Mouse (Mus musculus) hindbrain, embryonic 10.5 days (tissue): ENCODE results near the gene Gpr55. TPM values are rescaled to one million over a fixed set of nuclear protein-coding genes. Genes with fewer than 3 reads are reported as not detected.

ENCODE experiments used
- DNase-seq: peaks from one replicate; pipeline ENCODE4 v3.0.0-alpha.2; 2017; ENCODE audit warnings: low spot score
- H3K27ac ChIP-seq: fragments of 300-500 bp; sonication (generic); 2 replicates; pipeline ENCODE4 v1.5.1; 2016; ENCODE audit warnings: mild to moderate bottlenecking, moderate library complexity
- H3K27me3 ChIP-seq: fragments of 300-500 bp; sonication (generic); 2 replicates; pipeline ENCODE4 v1.6.1; 2016; ENCODE audit warnings: mild to moderate bottlenecking; ENCODE audit not compliant: poor library complexity, insufficient read depth, severe bottlenecking
- H3K36me3 ChIP-seq: fragments of 300-500 bp; sonication (generic); 2 replicates; pipeline ENCODE4 v1.6.1; 2016; ENCODE audit warnings: mild to moderate bottlenecking, moderate library complexity
- H3K4me1 ChIP-seq: fragments of 300-500 bp; sonication (generic); replicated peaks from 2 replicates; pipeline ENCODE4 v1.6.1; 2016; ENCODE audit warnings: mild to moderate bottlenecking
- H3K4me3 ChIP-seq: fragments of 300-500 bp; sonication (generic); 2 replicates; pipeline ENCODE4 v1.5.1; 2016; ENCODE audit warnings: mild to moderate bottlenecking, moderate library complexity
- H3K9me3 ChIP-seq: fragments of 300-500 bp; sonication (generic); 2 replicates; pipeline ENCODE4 v1.6.1; 2016; ENCODE audit warnings: mild to moderate bottlenecking, moderate library complexity
- WGBS: fragments of 180-500 bp; shearing (Covaris S2); methylation state at CpG from one replicate; pipeline ENCODE4 v1.1.7; 2016; 5-methylcytosine and 5-hydroxymethylcytosine counted together
- polyA plus RNA-seq: library from polyadenylated mRNA; unstranded; fragments of >200 nt; fragmentation: Nextera tagmentation; extraction: Ambion mirVana; gene quantifications from 2 replicates; pipeline ENCODE4 v1.2.1, GENCODE M21; 2016

Gene Gpr55
- polyA plus RNA-seq, 1 experiment from 2014 or later, result not detected

GRCm38 (mm10) chr1:85925183-85925582 is 35.6 kb downstream of the Gpr55 start:
- H3K4me3 ChIP-seq, result no peak overlapping the region
- no peak overlapping the region for H3K27ac ChIP-seq
- DNase-seq, result no peak
- 87% methylated on average over 5 of the region's 5 CpGs for WGBS
- H3K4me1 ChIP-seq, result peaks cover 34% of the 10 kb centered on the region
- H3K9me3 ChIP-seq, result no peaks in the 10 kb centered on the region
- H3K36me3 ChIP-seq, result no peaks in the 10 kb centered on the region
- H3K27me3 ChIP-seq, result no peaks in the 10 kb centered on the region; the same call in 1 of the 2 replicates

- Histone ChIP-seq H3K4me3 (no peak overlapping the region), H3K27ac (no peak overlapping the region), H3K9me3 (no peaks in the 10 kb centered on the region), H3K36me3 (no peaks in the 10 kb centered on the region), H3K4me1 (peaks cover 19% of the 10 kb centered on the region), H3K27me3 (no peaks in the 10 kb centered on the region)
- no peak for DNase-seq
- WGBS, result 77% methylated on average over 5 of the region's 5 CpGs
Measured at GRCm38 (mm10) chr1:85922865-85923211, 38.0 kb downstream of the Gpr55 start.

- H3K4me1 ChIP-seq, result peaks cover 20% of the 10 kb centered on the region
- no peaks in the 10 kb centered on the region for H3K36me3 ChIP-seq
- no peak overlapping the region for H3K27ac ChIP-seq
- no peak for DNase-seq
- WGBS, result 63% methylated on average over 7 of the region's 7 CpGs
- no peak overlapping the region for H3K4me3 ChIP-seq
- no peaks in the 10 kb centered on the region for H3K9me3 ChIP-seq
- no peaks in the 10 kb centered on the region for H3K27me3 ChIP-seq
Measured at GRCm38 (mm10) chr1:85922127-85922864, 38.5 kb downstream of the Gpr55 start.

GRCm38 (mm10) chr1:85921725-85922124 is 39.1 kb downstream of the Gpr55 start:
- H3K27me3 ChIP-seq, result no peaks in the 10 kb centered on the region
- DNase-seq, result no peak
- no peak overlapping the region for H3K27ac ChIP-seq
- H3K9me3 ChIP-seq, result no peaks in the 10 kb centered on the region
- 86% methylated on average over 7 of the region's 7 CpGs for WGBS
- no peaks in the 10 kb centered on the region for H3K36me3 ChIP-seq
- H3K4me3 ChIP-seq, result no peak overlapping the region
- peaks cover 25% of the 10 kb centered on the region for H3K4me1 ChIP-seq

GRCm38 (mm10) chr1:85919621-85920020 is 41.2 kb downstream of the Gpr55 start:
- no peak overlapping the region for H3K27ac ChIP-seq
- no peaks in the 10 kb centered on the region for H3K9me3 ChIP-seq
- WGBS, result 79% methylated on average over 7 of the region's 7 CpGs
- no peak for DNase-seq
- H3K27me3 ChIP-seq, result no peaks in the 10 kb centered on the region
- H3K36me3 ChIP-seq, result no peaks in the 10 kb centered on the region
- peaks cover 31% of the 10 kb centered on the region for H3K4me1 ChIP-seq
- H3K4me3 ChIP-seq, result no peak overlapping the region

GRCm38 (mm10) chr1:85916830-85917450 is 43.9 kb downstream of the Gpr55 start:
- 25% methylated on average over 4 of the region's 4 CpGs for WGBS
- Histone ChIP-seq H3K27me3 (no peaks in the 10 kb centered on the region), H3K4me3 (no peak overlapping the region), H3K4me1 (peaks cover 21% of the 10 kb centered on the region), H3K9me3 (no peaks in the 10 kb centered on the region), H3K27ac (peak overlapping the region; percentile 40; the same call in 1 of the 2 replicates), H3K36me3 (no peaks in the 10 kb centered on the region)
- DNase-seq, result peak; percentile 62

GRCm38 (mm10) chr1:85915890-85916289 is 44.9 kb downstream of the Gpr55 start:
- H3K9me3 ChIP-seq, result no peaks in the 10 kb centered on the region
- no peak overlapping the region for H3K27ac ChIP-seq
- DNase-seq, result no peak
- H3K27me3 ChIP-seq, result no peaks in the 10 kb centered on the region
- peaks cover 6% of the 10 kb centered on the region; the same call in 1 of the 2 replicates for H3K36me3 ChIP-seq
- H3K4me1 ChIP-seq, result peaks cover 17% of the 10 kb centered on the region
- no peak overlapping the region for H3K4me3 ChIP-seq

- H3K36me3 ChIP-seq, result peaks cover 28% of the 10 kb centered on the region
- peaks cover 17% of the 10 kb centered on the region for H3K4me1 ChIP-seq
- no peaks in the 10 kb centered on the region for H3K27me3 ChIP-seq
- WGBS, result 94% methylated on average over 7 of the region's 7 CpGs
- H3K4me3 ChIP-seq, result no peak overlapping the region
- H3K9me3 ChIP-seq, result no peaks in the 10 kb centered on the region
- no peak overlapping the region for H3K27ac ChIP-seq
- no peak for DNase-seq
Measured at GRCm38 (mm10) chr1:85913078-85913755, 47.6 kb downstream of the Gpr55 start.

GRCm38 (mm10) chr1:85908754-85909590 is 51.8 kb downstream of the Gpr55 start:
- 78% methylated on average over 13 of the region's 13 CpGs for WGBS
- no peak overlapping the region for H3K27ac ChIP-seq
- H3K9me3 ChIP-seq, result no peaks in the 10 kb centered on the region
- H3K4me3 ChIP-seq, result no peak overlapping the region
- peaks cover 71% of the 10 kb centered on the region for H3K36me3 ChIP-seq
- no peak for DNase-seq
- no peaks in the 10 kb centered on the region for H3K4me1 ChIP-seq
- no peaks in the 10 kb centered on the region for H3K27me3 ChIP-seq

- no peak for DNase-seq
- no peak overlapping the region for H3K27ac ChIP-seq
- H3K4me3 ChIP-seq, result no peak overlapping the region
- H3K36me3 ChIP-seq, result peaks cover 85% of the 10 kb centered on the region
- H3K27me3 ChIP-seq, result no peaks in the 10 kb centered on the region
- 96% methylated on average over 12 of the region's 12 CpGs for WGBS
- peaks cover 5% of the 10 kb centered on the region for H3K4me1 ChIP-seq
- H3K9me3 ChIP-seq, result no peaks in the 10 kb centered on the region
Measured at GRCm38 (mm10) chr1:85906892-85907291, 53.9 kb downstream of the Gpr55 start.

GRCm38 (mm10) chr1:85902108-85902561 is 58.7 kb downstream of the Gpr55 start:
- Histone ChIP-seq H3K27ac (no peak overlapping the region), H3K4me1 (peaks cover 52% of the 10 kb centered on the region), H3K4me3 (no peak overlapping the region), H3K9me3 (no peaks in the 10 kb centered on the region), H3K36me3 (peaks cover 54% of the 10 kb centered on the region), H3K27me3 (no peaks in the 10 kb centered on the region)
- DNase-seq, result no peak
- WGBS, result 73% methylated on average over 7 of the region's 7 CpGs

- peaks cover 57% of the 10 kb centered on the region for H3K4me1 ChIP-seq
- no peaks in the 10 kb centered on the region for H3K9me3 ChIP-seq
- no peak overlapping the region for H3K4me3 ChIP-seq
- peak overlapping the region; percentile 53; the same call in 1 of the 2 replicates for H3K27ac ChIP-seq
- WGBS, result 79% methylated on average over 3 of the region's 3 CpGs
- H3K27me3 ChIP-seq, result no peaks in the 10 kb centered on the region
- peaks cover 49% of the 10 kb centered on the region for H3K36me3 ChIP-seq
- DNase-seq, result no peak
Measured at GRCm38 (mm10) chr1:85901516-85902107, 59.2 kb downstream of the Gpr55 start.
